Mouse (Mus musculus): ENCODE measurements around the gene Hdac7. TPM values are rescaled to one million over a fixed set of nuclear protein-coding genes. Genes with fewer than 3 reads are reported as not detected.

The Hdac7 gene
- polyA plus RNA-seq, 1 experiment, result 45.8 TPM

- DNase-seq (ENCODE audit: low spot score), result no peak
Observed at GRCm38 (mm10) chr15:97788821-97789220, 55.5 kb downstream of the Hdac7 start.

- no peak for DNase-seq (ENCODE audit: low spot score)
Observed at GRCm38 (mm10) chr15:97787799-97788667, 56.3 kb downstream of the Hdac7 start.

- no peak for DNase-seq (ENCODE audit: low spot score)
Observed at GRCm38 (mm10) chr15:97787148-97787798, 57.0 kb downstream of the Hdac7 start.

- no peak for DNase-seq (ENCODE audit: low spot score)
Observed at GRCm38 (mm10) chr15:97786412-97787112, 57.7 kb downstream of the Hdac7 start.

- DNase-seq (ENCODE audit: low spot score), result no peak
Observed at GRCm38 (mm10) chr15:97785731-97786411, 58.4 kb downstream of the Hdac7 start.

GRCm38 (mm10) chr15:97784561-97785161 is 59.6 kb downstream of the Hdac7 start:
- DNase-seq (ENCODE audit: low spot score), result no peak

- DNase-seq (ENCODE audit: low spot score), result peak; percentile 87
Observed at GRCm38 (mm10) chr15:97784092-97784559, 60.2 kb downstream of the Hdac7 start.

- DNase-seq (ENCODE audit: low spot score), result peak; percentile 66
Observed at GRCm38 (mm10) chr15:97782749-97783105, 61.6 kb downstream of the Hdac7 start.

GRCm38 (mm10) chr15:97781961-97782748 is 62.1 kb downstream of the Hdac7 start:
- DNase-seq (ENCODE audit: low spot score), result no peak

- no peak for DNase-seq (ENCODE audit: low spot score)
Observed at GRCm38 (mm10) chr15:97780611-97781031, 63.7 kb downstream of the Hdac7 start.

- no peak for DNase-seq (ENCODE audit: low spot score)
Observed at GRCm38 (mm10) chr15:97779576-97779975, 64.7 kb downstream of the Hdac7 start.

- DNase-seq (ENCODE audit: low spot score), result no peak
Observed at GRCm38 (mm10) chr15:97778311-97779098, 65.8 kb downstream of the Hdac7 start, which contains the start of gene Slc48a1. Slc48a1 (plus strand) TSS chr15:97778520.

- DNase-seq (ENCODE audit: low spot score), result no peak
Observed at GRCm38 (mm10) chr15:97776919-97777318, 67.4 kb downstream of the Hdac7 start.

- DNase-seq (ENCODE audit: low spot score), result no peak
Observed at GRCm38 (mm10) chr15:97776514-97776913, 67.8 kb downstream of the Hdac7 start.

- no peak for DNase-seq (ENCODE audit: low spot score)
Observed at GRCm38 (mm10) chr15:97773961-97774370, 70.3 kb downstream of the Hdac7 start.

- no peak for DNase-seq (ENCODE audit: low spot score)
Observed at GRCm38 (mm10) chr15:97773108-97773507, 71.2 kb downstream of the Hdac7 start.

GRCm38 (mm10) chr15:97770280-97770679 is 74.0 kb downstream of the Hdac7 start:
- no peak for DNase-seq (ENCODE audit: low spot score)

- DNase-seq (ENCODE audit: low spot score), result no peak
Observed at GRCm38 (mm10) chr15:97768192-97768591, 76.1 kb downstream of the Hdac7 start.

Data from urinary bladder, adult 2 months (tissue).